Mouse (Mus musculus): ENCODE data around the gene Arid3c.
"Not testable (repeated sequence)": the region's sequence is repeated elsewhere in the genome, so short reads cannot be mapped to it uniquely, and the experiment has no call there.

- TF ChIP-seq CTCF, EP300 (IDR thresholded peaks at IDR 0.05; ENCODE audit: low read depth): not testable (repeated sequence)
Observed at GRCm38 (mm10) chr4:41774002-41774401, 43.1 kb upstream of the Arid3c start, which contains the start of gene Ccl27a.

Data from heart, postnatal 0 days (tissue).